Mouse (Mus musculus) heart, postnatal 25 days (tissue): Measurements from ENCODE around the gene Osbpl10. TPM values are rescaled to one million over a fixed set of nuclear protein-coding genes. Genes with fewer than 3 reads are reported as not detected.

Experiments
- DNase-seq: peaks from one replicate; pipeline ENCODE4 v3.0.0; 2022; ENCODE audit warnings: low spot score
- intact Hi-C: fragments of 180-260 bp; cut with DNase I; formaldehyde crosslinking; loops from one replicate; pipeline ENCODE4 v1.15.1; 2025
- total RNA-seq, 2 experiments: library from RNA; stranded (reverse); gene quantifications; 2 replicates each; pipeline ENCODE4 v1.2.3; 2021

Gene Osbpl10
- total RNA-seq, 2 experiments from 2014 or later = 3.4 to 3.5 TPM

GRCm38 (mm10) chr9:115053779-115054178 lies 75.4 kb downstream of the Osbpl10 start:
- DNase-seq = no peak
- intact Hi-C loops = no loop called here

DNA sequence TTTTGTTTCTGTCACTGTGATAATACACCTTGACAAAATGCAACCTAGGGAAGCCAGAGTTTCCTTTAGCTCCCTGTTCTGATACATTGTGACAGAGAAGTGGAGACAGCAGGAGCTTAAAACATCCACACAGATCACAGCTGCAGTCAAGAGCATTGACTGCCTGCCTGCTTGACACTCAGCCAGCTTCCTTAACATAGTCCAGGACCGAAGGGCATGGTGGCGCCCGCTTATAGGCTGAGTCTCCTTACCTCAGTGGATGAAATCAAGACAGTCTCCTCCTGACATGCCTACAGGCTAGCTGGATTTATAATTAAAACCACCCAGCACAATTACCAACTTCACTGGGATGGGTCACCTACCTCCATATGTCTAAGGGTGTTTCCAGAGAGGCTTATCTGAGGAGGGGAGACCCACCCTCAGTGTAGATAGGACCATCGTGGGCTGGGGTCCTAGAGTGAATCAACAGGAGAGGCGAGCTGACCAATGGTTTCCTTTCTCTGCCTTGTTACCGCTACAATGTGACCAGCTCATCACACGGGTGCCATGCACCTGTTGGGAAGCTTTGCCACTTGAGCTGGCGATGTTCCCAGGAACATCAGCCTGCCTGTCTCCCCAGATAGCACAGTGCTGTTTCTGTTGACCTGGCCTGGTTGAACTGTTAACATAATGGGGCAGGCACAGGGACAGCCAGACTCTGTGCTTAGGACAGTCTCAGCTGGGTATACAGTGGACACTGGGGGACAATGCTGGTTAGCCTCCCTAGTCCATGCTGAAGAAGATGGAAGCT lies 76.9 kb downstream of the Osbpl10 start:
- DNase-seq = no peak
- intact Hi-C loops = no loop called here

- intact Hi-C loops = no loop called here
- DNase-seq = no peak
Observed at GRCm38 (mm10) chr9:115058806-115059205, 80.4 kb downstream of the Osbpl10 start.

GRCm38 (mm10) chr9:115064834-115065233 lies 86.5 kb downstream of the Osbpl10 start:
- DNase-seq = no peak
- intact Hi-C loops = no loop called here

- DNase-seq = no peak
- intact Hi-C loops = no loop called here
Observed at GRCm38 (mm10) chr9:115067071-115067470, 88.7 kb downstream of the Osbpl10 start.

DNA sequence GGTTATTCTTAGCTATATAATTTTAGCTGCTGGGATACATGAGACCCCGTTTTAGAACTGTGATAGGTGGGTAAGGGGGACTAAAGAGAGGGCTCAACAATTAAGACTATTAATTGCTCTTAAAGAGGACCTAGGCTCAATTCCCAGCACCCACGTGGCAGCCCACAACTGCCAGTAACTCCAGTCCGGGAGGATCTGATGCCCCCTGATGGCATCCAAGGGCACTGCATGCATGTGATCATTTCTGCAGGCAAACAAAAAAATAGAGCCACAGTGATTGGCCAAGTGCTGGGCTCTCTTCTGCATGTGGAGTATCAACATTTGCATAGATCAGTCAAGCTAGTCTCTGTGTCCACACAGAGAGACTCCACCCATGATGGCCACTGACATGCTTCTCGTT lies 96.8 kb downstream of the Osbpl10 start:
- intact Hi-C loops = no loop called here
- no peak for DNase-seq

DNA sequence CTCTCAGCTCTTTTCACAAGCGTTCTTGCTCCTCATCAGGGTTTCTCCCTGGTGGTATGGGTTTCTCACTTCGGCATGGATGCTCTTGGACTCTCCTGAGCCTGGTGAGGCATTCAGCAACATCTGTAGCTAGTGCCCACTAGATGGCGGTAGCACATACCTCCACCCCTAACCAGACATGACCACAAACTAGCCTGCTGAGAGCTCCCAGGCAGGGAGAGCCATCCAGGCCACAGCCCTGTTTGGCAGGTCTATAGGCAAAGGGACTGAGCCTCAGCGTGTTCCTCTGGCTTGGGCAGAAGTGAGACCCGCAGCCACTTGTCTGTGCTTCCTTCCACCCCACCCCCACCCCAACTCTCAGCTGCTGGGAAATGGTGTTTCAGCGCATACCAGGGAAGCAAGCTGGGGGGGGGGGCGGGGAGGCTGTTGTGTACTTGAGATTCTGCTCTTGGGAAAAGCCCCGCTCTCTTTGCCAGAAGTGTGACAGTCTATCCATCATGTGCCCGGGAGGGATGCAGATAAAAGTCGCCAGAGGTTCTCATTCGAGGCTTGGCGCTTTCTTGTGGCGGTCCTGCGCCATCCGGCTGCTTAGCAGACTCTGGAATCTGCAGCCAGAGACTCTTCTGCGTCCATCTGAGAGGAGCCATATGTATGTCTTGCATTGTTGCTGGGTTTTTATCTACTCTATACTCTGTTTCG lies 110.1 kb downstream of the Osbpl10 start:
- intact Hi-C loops = loop anchor here (10.0 kb wide), 1 partner anchor 616 kb away; no protein-coding TSS in a partner anchor
- peak; percentile 23 for DNase-seq

DNA sequence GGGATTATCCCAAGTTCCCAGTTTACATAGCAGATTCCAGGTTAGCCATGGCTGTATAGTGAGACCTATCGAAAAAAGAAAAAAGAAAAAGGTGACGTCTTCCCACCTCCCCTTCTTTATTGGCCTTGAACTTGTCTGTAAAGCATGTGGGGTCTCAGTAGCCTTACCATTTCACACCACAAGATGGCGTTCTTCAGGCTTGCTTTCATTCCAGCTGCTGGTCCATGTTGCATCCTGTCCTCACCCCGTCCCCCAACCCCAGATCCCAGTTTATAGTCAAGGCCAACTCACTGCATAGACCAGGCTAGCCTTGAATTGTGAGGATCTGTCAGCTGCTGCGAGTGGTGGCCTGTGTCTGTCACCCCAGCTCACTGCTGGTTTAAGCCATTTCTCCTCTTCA lies 111.3 kb downstream of the Osbpl10 start:
- intact Hi-C loops = loop anchor here (1.0 to 10.0 kb wide), 3 partner anchors 135 to 615 kb away; no protein-coding TSS in a partner anchor

DNA sequence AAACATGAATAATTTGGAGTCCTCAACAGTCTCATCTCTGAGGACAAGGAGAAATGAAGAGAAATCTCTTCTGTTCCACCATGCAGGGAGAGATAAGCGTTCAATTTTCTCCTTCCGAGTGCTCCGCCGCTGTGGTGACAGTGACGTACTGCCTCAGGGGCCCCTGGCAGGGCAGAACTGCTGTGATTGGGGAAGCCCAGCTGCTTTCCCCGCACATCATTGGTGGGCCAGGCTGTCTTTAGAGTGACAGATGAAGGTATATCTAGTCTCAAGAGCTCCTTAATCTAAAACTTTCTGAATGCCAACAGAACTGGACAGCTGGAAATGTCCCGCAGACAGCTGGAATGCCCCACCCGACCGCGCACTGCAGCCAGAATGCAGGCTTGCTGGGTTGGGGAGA lies 118.1 kb downstream of the Osbpl10 start:
- DNase-seq = no peak

More for the DNA sequence above, 111.3 kb downstream of the Osbpl10 start:
- DNase-seq = no peak

DNA sequence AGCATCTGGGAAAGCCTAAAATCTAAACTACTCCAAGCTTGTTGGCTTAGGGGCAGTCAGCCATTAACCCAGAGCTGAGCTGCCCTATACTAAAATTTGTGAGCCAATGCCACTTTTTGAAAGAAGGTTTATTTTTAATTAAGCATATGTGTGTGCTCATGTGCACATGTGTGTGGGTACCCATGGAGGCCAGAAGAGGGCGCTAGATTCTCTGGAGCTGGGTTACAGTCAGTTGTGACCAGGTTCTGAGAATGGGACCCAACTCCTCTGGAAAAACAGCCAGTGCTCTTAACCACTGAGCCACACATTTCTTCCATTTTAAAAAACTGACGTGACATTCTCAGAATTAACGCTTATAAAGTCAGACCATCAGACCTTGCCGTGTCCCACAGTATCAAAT lies 119.0 kb downstream of the Osbpl10 start:
- no peak for DNase-seq
- intact Hi-C loops = loop anchor here (10.0 kb wide), 1 partner anchor 127 kb away; no protein-coding TSS in a partner anchor

More for the DNA sequence above, 118.1 kb downstream of the Osbpl10 start:
- intact Hi-C loops = loop anchor here (10.0 kb wide), 1 partner anchor 128 kb away; no protein-coding TSS in a partner anchor

DNA sequence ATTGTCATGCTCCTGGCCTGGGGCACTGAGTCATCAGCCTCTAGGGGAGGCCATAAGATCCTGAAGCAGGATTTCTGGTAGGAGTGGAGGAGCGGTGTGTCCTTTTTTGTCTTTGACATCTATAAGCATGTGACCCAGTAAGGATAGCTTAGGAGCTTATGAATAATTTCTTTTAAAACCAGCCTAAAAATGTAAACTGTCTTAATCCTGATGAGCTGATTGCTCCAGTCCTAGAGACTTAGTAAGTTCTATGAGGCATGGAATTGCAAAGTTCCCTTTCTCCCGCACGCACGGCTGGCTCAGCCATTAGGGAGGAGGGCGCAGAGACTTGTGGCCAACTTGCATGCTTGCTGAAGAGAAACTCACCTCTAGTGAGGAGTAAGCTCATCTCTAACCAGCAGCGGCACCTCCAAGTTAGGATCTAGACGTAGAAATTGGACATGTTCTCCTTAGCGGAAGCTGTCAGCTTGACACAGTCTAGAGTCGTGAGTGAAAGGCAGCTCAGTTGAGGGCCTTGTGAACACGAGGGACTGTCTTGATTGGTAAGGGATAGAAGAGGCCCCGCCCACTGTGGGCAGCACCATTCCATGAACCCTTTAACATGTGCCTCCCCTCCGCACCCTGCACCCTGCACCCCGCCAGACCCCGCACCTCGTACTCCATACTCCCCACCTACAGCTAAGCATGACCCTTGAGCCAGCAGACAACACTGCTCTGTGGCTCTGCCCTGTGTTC lies 122.0 kb downstream of the Osbpl10 start:
- intact Hi-C loops = no loop called here
- DNase-seq = no peak

- no peak for DNase-seq
- intact Hi-C loops = no loop called here
Observed at GRCm38 (mm10) chr9:115107430-115107829, 129.1 kb downstream of the Osbpl10 start.

GRCm38 (mm10) chr9:115110655-115111054 lies 132.3 kb downstream of the Osbpl10 start:
- intact Hi-C loops = no loop called here
- DNase-seq = no peak

DNA sequence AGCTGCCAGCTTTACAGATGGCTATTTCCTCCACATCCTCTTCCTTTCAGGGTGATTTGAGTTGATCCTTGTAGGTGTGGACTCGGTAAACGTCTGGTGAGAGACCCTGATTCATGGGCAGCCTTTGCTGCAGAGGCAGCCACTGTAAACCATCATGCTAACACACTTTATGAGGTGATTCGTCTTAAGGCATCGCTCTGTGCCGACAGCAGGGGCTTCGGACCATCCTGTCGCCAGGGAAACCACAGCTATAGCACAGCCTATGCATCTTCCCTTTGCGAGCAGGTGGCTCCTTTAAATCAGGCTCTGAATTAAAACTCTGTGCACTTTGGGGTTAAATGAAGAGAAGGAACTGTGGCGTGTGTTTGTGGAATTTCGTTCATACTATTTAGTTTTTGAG lies 138.9 kb downstream of the Osbpl10 start:
- intact Hi-C loops = no loop called here
- DNase-seq = no peak

GRCm38 (mm10) chr9:115120276-115120675 lies 141.9 kb downstream of the Osbpl10 start:
- intact Hi-C loops = no loop called here
- no peak for DNase-seq

GRCm38 (mm10) chr9:115120678-115121224 lies 142.4 kb downstream of the Osbpl10 start:
- DNase-seq = no peak
- intact Hi-C loops = no loop called here

GRCm38 (mm10) chr9:115127342-115127741 lies 149.0 kb downstream of the Osbpl10 start:
- DNase-seq = no peak
- intact Hi-C loops = no loop called here

GRCm38 (mm10) chr9:115133926-115134325 lies 155.6 kb downstream of the Osbpl10 start:
- DNase-seq = no peak
- intact Hi-C loops = no loop called here

- intact Hi-C loops = no loop called here
- DNase-seq = no peak
Observed at GRCm38 (mm10) chr9:115134736-115135135, 156.4 kb downstream of the Osbpl10 start.

GRCm38 (mm10) chr9:115135352-115135751 lies 157.0 kb downstream of the Osbpl10 start:
- intact Hi-C loops = no loop called here
- no peak for DNase-seq
